Mouse (Mus musculus): ENCODE data around the gene Psors1c2. TPM values are rescaled to one million over a fixed set of nuclear protein-coding genes. Genes with fewer than 3 reads are reported as not detected.

Gene Psors1c2
- polyA plus RNA-seq, 1 experiment from 2014 or later: 2.0 TPM

DNA sequence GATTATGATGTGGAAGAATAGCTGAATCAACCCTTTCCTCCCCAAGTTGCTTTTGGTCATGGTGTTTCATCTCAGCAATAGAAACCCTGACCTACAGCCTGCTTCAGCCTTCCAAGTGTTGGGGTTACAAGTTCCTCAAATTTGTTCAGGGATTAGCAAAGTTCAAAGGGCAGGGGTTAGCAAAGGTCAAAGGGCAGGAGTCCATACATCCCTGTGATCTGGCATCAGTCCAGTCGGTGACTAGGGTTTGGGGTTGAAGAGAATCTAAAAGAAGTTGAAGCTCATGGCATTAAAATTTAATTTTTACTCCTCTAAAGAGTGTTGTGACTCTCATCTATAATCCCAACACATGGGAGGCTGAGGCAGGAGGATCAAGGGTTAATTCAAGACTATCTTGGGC lies 5.5 kb downstream of the Psors1c2 start:
- Histone ChIP-seq H3K4me2 (ENCODE audit: low read depth, low read length) (no peak overlapping the region), H3K27ac (ENCODE audit: low read length) (no peak overlapping the region), H3K4me1 (ENCODE audit: control insufficient read depth, insufficient read depth, low read length) (no peaks in the 10 kb centered on the region), H3K36me3 (ENCODE audit: control insufficient read depth, insufficient read depth, low read length) (no peaks in the 10 kb centered on the region), H3K9ac (ENCODE audit: low read length) (no peak overlapping the region), H3K9me3 (replicated peaks; ENCODE audit: control insufficient read depth, low read length) (no peaks in the 10 kb centered on the region), H3K27me3 (ENCODE audit: control insufficient read depth, insufficient read depth, low read length) (no peaks in the 10 kb centered on the region), H3K4me3 (replicated peaks; ENCODE audit: low read length) (no peak overlapping the region)
- ATAC-seq (ENCODE audit: insufficient read depth, low FRiP score): no peak
- 86% methylated on average over 1 of the region's 1 CpGs for WGBS

DNA sequence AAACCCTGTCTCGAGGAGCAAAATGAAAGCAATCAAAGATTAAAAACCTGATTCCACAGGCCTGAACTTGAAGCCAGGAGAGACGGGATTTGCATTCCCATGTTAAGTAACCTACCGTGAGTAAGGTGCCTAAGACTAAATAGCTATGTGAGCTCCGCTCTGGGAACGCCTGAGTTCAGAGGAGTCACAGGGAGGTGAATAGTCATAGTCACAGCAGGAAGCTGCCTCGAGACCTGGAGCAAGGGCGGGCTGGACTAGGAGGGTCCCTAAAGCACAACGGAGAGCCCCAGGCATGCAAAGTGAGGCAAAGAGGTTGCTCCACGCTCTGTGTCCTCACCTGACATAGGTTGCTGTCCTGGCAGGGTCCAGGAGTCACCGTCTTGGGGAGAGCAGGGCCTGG lies 6.5 kb downstream of the Psors1c2 start:
- Histone ChIP-seq H3K9me3 (replicated peaks; ENCODE audit: control insufficient read depth, low read length) (no peaks in the 10 kb centered on the region), H3K4me2 (ENCODE audit: low read depth, low read length) (no peak overlapping the region), H3K27me3 (ENCODE audit: control insufficient read depth, insufficient read depth, low read length) (no peaks in the 10 kb centered on the region), H3K36me3 (ENCODE audit: control insufficient read depth, insufficient read depth, low read length) (no peaks in the 10 kb centered on the region), H3K9ac (ENCODE audit: low read length) (no peak overlapping the region), H3K4me3 (replicated peaks; ENCODE audit: low read length) (no peak overlapping the region), H3K27ac (ENCODE audit: low read length) (no peak overlapping the region), H3K4me1 (ENCODE audit: control insufficient read depth, insufficient read depth, low read length) (no peaks in the 10 kb centered on the region)
- ATAC-seq (ENCODE audit: insufficient read depth, low FRiP score): no peak
- WGBS: 55% methylated on average over 10 of the region's 10 CpGs

- WGBS: 74% methylated on average over 15 of the region's 15 CpGs
- Histone ChIP-seq H3K27ac (ENCODE audit: low read length) (no peak overlapping the region), H3K36me3 (ENCODE audit: control insufficient read depth, insufficient read depth, low read length) (no peaks in the 10 kb centered on the region), H3K4me1 (ENCODE audit: control insufficient read depth, insufficient read depth, low read length) (no peaks in the 10 kb centered on the region), H3K9me3 (replicated peaks; ENCODE audit: control insufficient read depth, low read length) (no peaks in the 10 kb centered on the region), H3K27me3 (ENCODE audit: control insufficient read depth, insufficient read depth, low read length) (no peaks in the 10 kb centered on the region), H3K4me2 (ENCODE audit: low read depth, low read length) (no peak overlapping the region), H3K9ac (ENCODE audit: low read length) (no peak overlapping the region), H3K4me3 (replicated peaks; ENCODE audit: low read length) (no peak overlapping the region)
- ATAC-seq (ENCODE audit: insufficient read depth, low FRiP score): no peak
These were observed 9.9 kb downstream of the Psors1c2 start for GRCm38 (mm10) chr17:35542761-35543411.

- Histone ChIP-seq H3K9ac (ENCODE audit: low read length) (no peak overlapping the region), H3K4me3 (replicated peaks; ENCODE audit: low read length) (no peak overlapping the region), H3K4me2 (ENCODE audit: low read depth, low read length) (no peak overlapping the region), H3K36me3 (ENCODE audit: control insufficient read depth, insufficient read depth, low read length) (no peaks in the 10 kb centered on the region), H3K27me3 (ENCODE audit: control insufficient read depth, insufficient read depth, low read length) (no peaks in the 10 kb centered on the region), H3K9me3 (replicated peaks; ENCODE audit: control insufficient read depth, low read length) (no peaks in the 10 kb centered on the region), H3K4me1 (ENCODE audit: control insufficient read depth, insufficient read depth, low read length) (0 out of 2 replicates have a peak, but pooled peaks cover under 1% of the 10 kb centered on the region), H3K27ac (ENCODE audit: low read length) (no peak overlapping the region)
- WGBS: 56% methylated on average over 14 of the region's 14 CpGs
- ATAC-seq (ENCODE audit: insufficient read depth, low FRiP score): no peak
These were observed 10.4 kb downstream of the Psors1c2 start for GRCm38 (mm10) chr17:35543412-35543861.

DNA sequence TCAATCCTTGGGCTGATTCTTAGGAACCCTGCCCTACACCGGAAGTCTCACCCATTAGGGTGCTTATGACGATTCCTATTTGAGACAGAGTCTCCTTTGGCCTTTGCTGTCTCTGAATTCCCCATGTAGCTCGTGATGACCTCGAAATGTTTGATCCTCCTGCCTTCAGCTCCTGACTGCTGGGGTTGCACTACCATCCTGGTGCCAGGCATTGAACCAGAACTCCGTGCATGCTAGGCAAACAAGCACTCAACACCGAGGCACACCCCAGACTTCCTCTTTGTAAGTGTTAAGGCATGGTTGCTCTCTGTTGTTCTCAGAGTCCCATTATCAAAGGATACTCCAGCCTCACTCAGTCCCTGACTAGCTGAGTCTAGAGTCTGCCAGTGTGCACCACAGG lies 11.0 kb downstream of the Psors1c2 start:
- H3K27ac ChIP-seq (ENCODE audit: low read length): no peak overlapping the region
- no peaks in the 10 kb centered on the region for H3K36me3 ChIP-seq (ENCODE audit: control insufficient read depth, insufficient read depth, low read length)
- WGBS: 74% methylated on average over 6 of the region's 6 CpGs
- no peaks in the 10 kb centered on the region for H3K27me3 ChIP-seq (ENCODE audit: control insufficient read depth, insufficient read depth, low read length)
- 0 out of 2 replicates have a peak, but pooled peaks cover 6% of the 10 kb centered on the region for H3K4me1 ChIP-seq (ENCODE audit: control insufficient read depth, insufficient read depth, low read length)
- ATAC-seq (ENCODE audit: insufficient read depth, low FRiP score): no peak
- H3K4me3 ChIP-seq (replicated peaks; ENCODE audit: low read length): no peak overlapping the region
- H3K4me2 ChIP-seq (ENCODE audit: low read depth, low read length): no peak overlapping the region
- no peaks in the 10 kb centered on the region for H3K9me3 ChIP-seq (replicated peaks; ENCODE audit: control insufficient read depth, low read length)
- no peak overlapping the region for H3K9ac ChIP-seq (ENCODE audit: low read length)

DNA sequence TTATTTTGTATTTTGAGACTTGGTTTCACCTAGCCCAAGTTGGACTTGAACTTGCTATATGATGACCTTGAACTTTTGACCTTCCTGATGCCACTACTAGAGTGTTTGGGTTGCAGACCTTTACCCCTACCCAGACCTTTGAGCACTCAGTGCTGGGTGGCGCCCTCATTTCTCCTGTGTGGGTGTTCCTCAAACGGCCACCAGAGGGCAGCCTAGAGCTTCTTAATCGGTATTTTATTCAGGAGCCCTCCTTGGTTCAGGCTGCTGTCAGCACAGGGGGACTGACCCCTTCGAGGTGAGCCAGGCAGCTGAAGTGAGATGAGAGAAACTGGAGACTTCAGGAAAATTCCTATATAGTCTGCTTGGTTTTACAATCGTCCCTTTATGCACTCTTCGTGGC lies 11.7 kb downstream of the Psors1c2 start:
- no peaks in the 10 kb centered on the region for H3K36me3 ChIP-seq (ENCODE audit: control insufficient read depth, insufficient read depth, low read length)
- no peak overlapping the region for H3K9ac ChIP-seq (ENCODE audit: low read length)
- WGBS: 23% methylated on average over 6 of the region's 6 CpGs
- no peak overlapping the region for H3K27ac ChIP-seq (ENCODE audit: low read length)
- H3K27me3 ChIP-seq (ENCODE audit: control insufficient read depth, insufficient read depth, low read length): no peaks in the 10 kb centered on the region
- no peak for ATAC-seq (ENCODE audit: insufficient read depth, low FRiP score)
- H3K4me3 ChIP-seq (replicated peaks; ENCODE audit: low read length): no peak overlapping the region
- no peak overlapping the region for H3K4me2 ChIP-seq (ENCODE audit: low read depth, low read length)
- H3K9me3 ChIP-seq (replicated peaks; ENCODE audit: control insufficient read depth, low read length): no peaks in the 10 kb centered on the region
- 0 out of 2 replicates have a peak, but pooled peaks cover 11% of the 10 kb centered on the region for H3K4me1 ChIP-seq (ENCODE audit: control insufficient read depth, insufficient read depth, low read length)

DNA sequence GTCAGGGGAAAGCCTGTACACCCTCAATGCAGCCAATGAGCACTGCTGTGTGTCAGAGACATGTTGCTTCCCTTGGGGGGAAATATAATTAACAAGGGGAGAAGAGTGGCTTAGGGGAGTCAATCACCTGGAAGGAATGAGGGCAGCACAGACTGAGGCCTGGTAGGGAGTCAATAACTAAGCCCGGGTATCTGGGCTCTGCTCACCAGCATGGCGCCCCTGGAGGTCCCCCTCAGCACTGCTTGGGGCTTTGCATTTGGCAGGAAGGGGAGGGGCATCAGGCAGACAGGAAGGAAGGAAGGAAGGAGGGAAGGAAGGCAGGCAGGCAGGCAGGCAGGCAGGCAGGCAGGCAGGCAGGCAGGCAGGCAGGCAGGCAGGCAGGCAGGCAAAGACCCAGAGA lies 14.5 kb downstream of the Psors1c2 start:
- H3K4me3 ChIP-seq (replicated peaks; ENCODE audit: low read length): no peak overlapping the region
- 76% methylated on average over 2 of the region's 2 CpGs for WGBS

GRCm38 (mm10) chr17:35548636-35549035 lies 15.6 kb downstream of the Psors1c2 start:
- Histone ChIP-seq H3K27me3 (ENCODE audit: control insufficient read depth, insufficient read depth, low read length) (no peaks in the 10 kb centered on the region), H3K9me3 (replicated peaks; ENCODE audit: control insufficient read depth, low read length) (no peaks in the 10 kb centered on the region), H3K36me3 (ENCODE audit: control insufficient read depth, insufficient read depth, low read length) (no peaks in the 10 kb centered on the region), H3K4me1 (ENCODE audit: control insufficient read depth, insufficient read depth, low read length) (peaks cover 20% of the 10 kb centered on the region), H3K4me3 (replicated peaks; ENCODE audit: low read length) (no peak overlapping the region), H3K4me2 (ENCODE audit: low read depth, low read length) (no peak overlapping the region), H3K9ac (ENCODE audit: low read length) (no peak overlapping the region), H3K27ac (ENCODE audit: low read length) (peak overlapping the region; percentile 15; the same call in 1 of the 2 replicates)
- WGBS: 28% methylated on average over 5 of the region's 5 CpGs
- no peak for ATAC-seq (ENCODE audit: insufficient read depth, low FRiP score)

More for the DNA sequence above, 14.5 kb downstream of the Psors1c2 start:
- no peak for ATAC-seq (ENCODE audit: insufficient read depth, low FRiP score)
- H3K27me3 ChIP-seq (ENCODE audit: control insufficient read depth, insufficient read depth, low read length): no peaks in the 10 kb centered on the region
- no peak overlapping the region for H3K4me2 ChIP-seq (ENCODE audit: low read depth, low read length)
- H3K4me1 ChIP-seq (ENCODE audit: control insufficient read depth, insufficient read depth, low read length): peaks cover 20% of the 10 kb centered on the region
- no peak overlapping the region for H3K9ac ChIP-seq (ENCODE audit: low read length)
- no peaks in the 10 kb centered on the region for H3K36me3 ChIP-seq (ENCODE audit: control insufficient read depth, insufficient read depth, low read length)
- no peaks in the 10 kb centered on the region for H3K9me3 ChIP-seq (replicated peaks; ENCODE audit: control insufficient read depth, low read length)
- H3K27ac ChIP-seq (ENCODE audit: low read length): no peak overlapping the region

- ATAC-seq (ENCODE audit: insufficient read depth, low FRiP score): peak; percentile 87
- H3K9me3 ChIP-seq (replicated peaks; ENCODE audit: control insufficient read depth, low read length): no peaks in the 10 kb centered on the region
- peak overlapping the region; percentile 89 for H3K27ac ChIP-seq (ENCODE audit: low read length)
- H3K9ac ChIP-seq (ENCODE audit: low read length): peak overlapping the region; percentile 43
- H3K4me1 ChIP-seq (ENCODE audit: control insufficient read depth, insufficient read depth, low read length): peaks cover 20% of the 10 kb centered on the region
- whole genome bisulfite sequencing: 29% methylated on average over 15 of the region's 15 CpGs
- peak overlapping the region; percentile 28 for H3K4me2 ChIP-seq (ENCODE audit: low read depth, low read length)
- no peak overlapping the region for H3K4me3 ChIP-seq (replicated peaks; ENCODE audit: low read length)
- H3K36me3 ChIP-seq (ENCODE audit: control insufficient read depth, insufficient read depth, low read length): no peaks in the 10 kb centered on the region
- H3K27me3 ChIP-seq (ENCODE audit: control insufficient read depth, insufficient read depth, low read length): no peaks in the 10 kb centered on the region
These were observed 16.6 kb downstream of the Psors1c2 start for GRCm38 (mm10) chr17:35549437-35550142.

Measured in stomach, embryonic 16.5 days (tissue).